Mouse (Mus musculus) CH12F3 (cell line): ENCODE measurements at regions not wholly inside any gene's neighbourhood (a gene's known extent, or its start where the extent isn't known, plus 50 kb on each side); places are given as distances from the start of the nearest gene placed in this dataset.
"Not testable (repeated sequence)": the region's sequence is repeated elsewhere in the genome, so short reads cannot be mapped to it uniquely, and the experiment has no call there.

Experiments used
- in situ Hi-C: fragments of 300-500 bp; cut with MboI; formaldehyde crosslinking; loops from 2 replicates; pipeline ENCODE4 v1.14.3; 2020; ENCODE audit warnings: low sequenced_read_pairs

- in situ Hi-C loops = no loop called here
Observed at GRCm38 (mm10) chr12:15161864-15162263, 654.9 kb downstream of the Trib2 start.

- in situ Hi-C loops = no loop called here
Observed at GRCm38 (mm10) chr12:15160478-15160998, 656.2 kb downstream of the Trib2 start.

DNA sequence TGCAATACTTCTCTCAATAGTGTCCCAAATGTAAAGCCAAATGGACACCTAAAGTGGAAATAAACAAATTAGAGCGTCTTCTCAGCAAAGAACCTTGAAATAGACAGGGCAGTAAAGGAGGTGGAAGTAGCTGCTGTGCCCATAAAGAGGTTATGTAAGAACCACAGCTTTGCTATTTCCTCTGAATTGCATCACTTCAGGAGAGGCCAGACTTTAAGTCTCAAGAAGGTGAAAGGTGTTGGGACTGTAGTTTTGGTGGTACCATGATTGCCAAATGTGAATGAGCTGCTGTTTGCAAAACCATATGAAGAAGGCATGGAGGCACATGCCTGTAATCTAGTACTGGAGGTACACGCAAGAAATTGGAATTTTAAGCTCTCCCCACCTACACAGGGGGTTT is 670.3 kb downstream of the Trib2 start:
- in situ Hi-C loops = no loop called here

DNA sequence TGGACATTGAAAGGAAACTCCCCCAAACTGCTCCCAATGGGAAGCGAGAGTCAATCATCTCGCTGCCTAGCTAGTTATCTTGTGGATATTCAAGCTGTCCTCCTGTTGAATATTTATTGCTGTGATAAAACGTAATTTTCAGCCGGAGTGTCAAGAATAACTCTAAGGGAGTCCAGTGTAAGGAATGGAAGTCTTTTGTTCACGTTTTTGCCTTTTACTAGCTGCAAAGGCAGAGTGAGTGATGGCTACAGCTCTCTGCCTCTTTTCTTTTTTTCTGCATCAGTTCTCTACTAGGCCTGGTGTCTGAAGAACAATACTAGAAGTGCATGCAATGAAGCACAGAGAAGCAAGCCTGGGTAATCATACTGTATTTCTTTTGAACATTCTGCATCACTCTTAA is 679.7 kb downstream of the Trib2 start:
- in situ Hi-C loops = no loop called here

- in situ Hi-C loops = no loop called here
Observed at GRCm38 (mm10) chr12:15124179-15124578, 692.5 kb downstream of the Trib2 start.

- in situ Hi-C loops = no loop called here
Observed at GRCm38 (mm10) chr12:15122586-15123212, 694.0 kb downstream of the Trib2 start.

DNA sequence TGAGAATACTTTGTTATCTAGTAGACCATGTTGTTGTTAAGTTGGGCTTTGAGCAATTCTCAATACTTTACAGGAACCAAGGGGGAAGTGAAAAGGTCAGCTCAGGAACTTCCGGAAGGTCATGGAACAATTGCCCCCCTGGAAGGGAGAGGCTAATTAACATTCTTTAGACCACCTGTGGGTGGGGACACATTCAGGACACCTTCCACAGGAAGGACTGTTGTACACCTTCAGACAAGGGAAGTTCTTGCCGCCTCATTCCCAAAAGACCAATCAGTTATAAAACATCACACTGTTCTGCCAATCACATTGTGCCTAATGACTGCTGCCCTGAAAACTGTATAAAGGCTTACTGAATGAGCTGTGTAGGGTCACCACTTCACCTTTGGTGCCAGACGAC is 701.2 kb downstream of the Trib2 start:
- in situ Hi-C loops = no loop called here

- in situ Hi-C loops = no loop called here
Observed at GRCm38 (mm10) chr12:15114793-15115192, 701.9 kb downstream of the Trib2 start.

- in situ Hi-C loops = no loop called here
Observed at GRCm38 (mm10) chr12:15111049-15111448, 705.7 kb downstream of the Trib2 start.

DNA sequence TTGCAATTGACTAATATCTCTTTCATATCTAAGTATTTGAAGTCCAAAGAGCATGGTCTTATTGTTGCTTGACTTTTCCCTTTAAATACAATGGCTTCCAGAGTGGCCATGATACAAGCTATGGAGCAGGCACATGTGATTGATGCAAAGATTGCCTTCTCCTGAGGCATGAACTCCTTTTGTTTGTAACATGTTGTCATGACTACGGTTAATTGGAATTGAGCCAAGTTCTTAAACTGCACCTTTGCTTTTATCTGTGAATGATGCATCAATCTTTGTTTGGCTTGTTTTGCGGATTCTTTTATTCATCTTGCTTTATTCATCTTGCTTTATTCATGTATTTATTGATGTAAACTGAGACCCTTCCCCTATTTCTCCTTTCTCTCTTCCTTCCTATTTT is 711.8 kb downstream of the Trib2 start:
- in situ Hi-C loops = no loop called here

- in situ Hi-C loops = no loop called here
Observed at GRCm38 (mm10) chr12:15078615-15079014, 738.1 kb downstream of the Trib2 start.

DNA sequence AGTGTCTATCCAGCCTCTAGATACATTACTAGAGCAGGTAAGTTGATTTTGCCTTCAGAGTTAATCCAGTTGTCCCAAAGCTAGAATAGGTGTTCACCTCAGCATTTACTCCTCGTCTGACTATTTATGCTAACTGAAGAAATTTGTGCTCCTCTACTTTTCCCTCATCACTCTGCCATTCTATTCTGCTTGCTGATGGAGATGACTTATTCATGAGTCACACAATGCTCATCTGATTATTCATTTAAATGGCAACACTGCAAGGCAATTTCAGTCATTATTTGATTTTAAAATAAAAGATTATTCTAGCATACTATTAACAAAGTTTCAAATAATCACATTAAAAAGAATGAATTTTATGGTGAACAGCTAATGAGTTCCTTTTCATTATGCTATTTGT is 752.4 kb downstream of the Trib2 start:
- in situ Hi-C loops = no loop called here

- in situ Hi-C loops = no loop called here
Observed at GRCm38 (mm10) chr12:15051387-15051786, 765.3 kb downstream of the Trib2 start.

- in situ Hi-C loops = no loop called here
Observed at GRCm38 (mm10) chr12:15043264-15043663, 773.5 kb downstream of the Trib2 start.

DNA sequence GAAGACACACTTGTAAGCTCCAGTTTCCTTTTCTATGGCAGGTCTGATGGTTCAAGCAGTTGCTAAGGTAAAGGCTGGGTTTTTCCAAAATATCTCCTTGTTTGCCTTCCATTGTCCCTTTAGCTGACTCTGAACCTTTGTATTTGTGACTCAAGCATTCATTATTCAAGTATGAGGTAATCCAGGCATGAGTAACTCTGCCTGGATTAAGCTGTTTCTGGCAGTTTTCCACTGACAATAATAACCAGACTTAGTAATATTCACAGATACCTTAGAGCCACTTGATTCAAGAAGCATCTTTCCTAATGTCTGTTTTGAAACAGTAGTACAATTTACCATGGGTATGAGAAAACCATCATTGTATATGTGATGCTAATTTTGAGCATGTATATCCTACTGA is 805.6 kb downstream of the Trib2 start:
- in situ Hi-C loops = no loop called here

DNA sequence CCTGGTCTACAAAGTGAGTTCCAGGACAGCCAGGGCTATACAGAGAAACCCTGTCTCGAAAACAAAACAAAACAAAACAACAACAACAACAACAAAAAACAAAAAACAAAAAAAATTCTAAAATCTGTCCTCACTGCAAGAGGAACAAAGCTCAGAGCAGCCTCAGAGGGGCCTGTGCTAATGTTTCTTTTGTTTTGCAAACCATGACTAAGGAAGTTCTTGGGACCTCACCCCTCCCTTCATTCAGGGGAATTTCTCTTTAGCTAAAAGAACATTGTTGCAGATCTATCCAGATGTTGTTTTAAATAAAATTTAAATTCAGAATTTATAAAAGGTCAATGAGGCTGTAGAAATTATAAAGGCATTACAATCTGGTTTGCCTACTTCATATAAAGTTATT is 814.3 kb downstream of the Trib2 start:
- in situ Hi-C loops = not testable (repeated sequence)
